Mouse (Mus musculus): ENCODE results near the gene Tnxb. TPM values are rescaled to one million over a fixed set of nuclear protein-coding genes. Genes with fewer than 3 reads are reported as not detected.
A peak's percentile ranks its signal among the peaks of the same experiment; 100 is the strongest.

The Tnxb gene
- total RNA-seq, 1 experiment: 0.18 TPM

DNA sequence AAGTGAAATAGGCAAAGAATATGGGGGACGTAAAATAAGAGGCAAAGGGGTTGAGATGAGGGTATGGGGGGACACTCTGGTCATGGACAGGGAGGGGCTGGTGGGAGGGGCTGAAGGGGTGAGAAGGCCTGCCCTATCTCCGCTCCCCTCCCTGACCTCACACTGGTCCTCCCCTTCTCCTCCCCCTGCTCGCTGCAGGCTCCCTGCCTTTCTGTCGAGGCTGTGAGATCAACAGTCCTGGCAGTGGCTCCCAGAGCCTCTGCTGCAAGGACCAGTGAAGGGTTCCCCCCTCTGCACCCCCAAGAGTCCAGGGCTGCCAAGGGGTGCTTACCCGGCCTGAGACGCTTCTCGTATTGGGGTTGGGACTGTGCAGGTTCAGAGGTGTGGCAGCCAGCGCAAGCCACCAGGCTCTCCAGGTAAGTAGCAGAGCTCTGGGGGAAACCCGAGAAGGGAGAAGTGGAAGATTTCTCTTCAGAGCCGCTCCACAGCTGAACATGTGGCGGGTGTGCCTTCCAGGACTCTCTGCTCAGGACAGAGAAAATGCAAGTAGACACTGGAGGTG lies 10.0 kb upstream of the Tnxb start:
- Histone ChIP-seq H3K27ac (ENCODE audit: insufficient read depth, low read depth, low read length, poor library complexity, severe bottlenecking) (no peak overlapping the region), H3K4me3 (ENCODE audit: insufficient read depth in 1 of 2, low read depth in 1 of 2, low read length in 2 of 2, poor library complexity in 1 of 2, severe bottlenecking in 1 of 2) (no peak overlapping the region), H3K4me1 (ENCODE audit: control insufficient read depth in 2 of 2, insufficient read depth in 2 of 2, low read length in 2 of 2, poor library complexity in 1 of 2) (peaks cover 0 to 13% of the 10 kb centered on the region in 2 experiments; a peak in 1 of 4 replicates), H3K9me3 (ENCODE audit: control insufficient read depth, insufficient read depth, low read depth, low read length) (no peaks in the 10 kb centered on the region), H3K9ac (ENCODE audit: insufficient read depth, low read depth, low read length, poor library complexity, severe bottlenecking) (no peak overlapping the region), H3K36me3 (ENCODE audit: control insufficient read depth, insufficient read depth, low read length, poor library complexity, severe bottlenecking) (no peaks in the 10 kb centered on the region)
- DNase-seq (ENCODE audit: low read depth, low spot score): no peak
- TF ChIP-seq ZNF384 (IDR thresholded peaks at IDR 0.05; ENCODE audit: low read depth, low read length) (no peak), HCFC1 (IDR thresholded peaks at IDR 0.05; ENCODE audit: borderline replicate concordance, insufficient read depth, low read length) (no peak), MAFK (IDR thresholded peaks at IDR 0.05; ENCODE audit: insufficient read depth, low read depth, low read length) (no peak), CHD2 (IDR thresholded peaks at IDR 0.05; ENCODE audit: low read depth, low read length) (no peak), ZC3H11A (IDR thresholded peaks at IDR 0.05; ENCODE audit: borderline replicate concordance, low read depth, low read length) (no peak)
- in situ Hi-C loops (cut with MboI; ENCODE audit: low sequenced_read_pairs in 2 of 2, unreplicated experiment in 2 of 2): no loop called here

DNA sequence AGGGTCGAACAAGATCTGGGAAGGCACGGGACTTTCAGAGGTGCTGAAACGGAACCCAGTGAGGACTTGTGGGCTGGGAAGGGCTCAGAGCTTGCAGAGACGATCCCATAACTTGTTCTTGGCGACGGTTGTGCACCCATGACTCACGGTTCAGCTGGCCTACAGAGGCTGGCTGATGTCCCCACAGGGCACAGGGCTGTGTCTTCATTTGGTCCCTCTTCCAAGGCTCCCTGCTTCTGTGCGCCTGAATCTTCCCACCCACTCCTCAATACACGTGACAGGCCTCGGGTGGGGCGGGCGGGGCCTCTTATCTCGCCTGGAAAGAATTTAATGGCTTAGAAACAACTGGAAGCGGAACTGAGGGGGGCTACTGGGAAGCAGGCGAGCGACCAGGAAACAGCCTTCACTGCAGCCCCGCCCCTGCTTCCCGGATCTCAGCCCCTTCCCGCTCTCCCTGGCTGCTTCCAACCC lies 9.2 kb upstream of the Tnxb start:
- peaks cover 0 to 13% of the 10 kb centered on the region in 2 experiments; a peak in 1 of 4 replicates for H3K4me1 ChIP-seq (ENCODE audit: control insufficient read depth in 2 of 2, insufficient read depth in 2 of 2, low read length in 2 of 2, poor library complexity in 1 of 2)
- in situ Hi-C loops (cut with MboI; ENCODE audit: low sequenced_read_pairs in 2 of 2, unreplicated experiment in 2 of 2): no loop called here
- no peak overlapping the region for H3K9ac ChIP-seq (ENCODE audit: insufficient read depth, low read depth, low read length, poor library complexity, severe bottlenecking)
- H3K27ac ChIP-seq (ENCODE audit: insufficient read depth, low read depth, low read length, poor library complexity, severe bottlenecking): no peak overlapping the region
- H3K9me3 ChIP-seq (ENCODE audit: control insufficient read depth, insufficient read depth, low read depth, low read length): no peaks in the 10 kb centered on the region
- no peaks in the 10 kb centered on the region for H3K36me3 ChIP-seq (ENCODE audit: control insufficient read depth, insufficient read depth, low read length, poor library complexity, severe bottlenecking)
- peak overlapping the region in 1 of 2 experiments; percentile 20; a peak in 1 of 4 replicates for H3K4me3 ChIP-seq (ENCODE audit: insufficient read depth in 1 of 2, low read depth in 1 of 2, low read length in 2 of 2, poor library complexity in 1 of 2, severe bottlenecking in 1 of 2)
- TF ChIP-seq CHD2 (IDR thresholded peaks at IDR 0.05; ENCODE audit: low read depth, low read length) (no peak), HCFC1 (IDR thresholded peaks at IDR 0.05; ENCODE audit: borderline replicate concordance, insufficient read depth, low read length) (no peak), MAFK (IDR thresholded peaks at IDR 0.05; ENCODE audit: insufficient read depth, low read depth, low read length) (no peak), ZNF384 (IDR thresholded peaks at IDR 0.05; ENCODE audit: low read depth, low read length) (no peak), ZC3H11A (IDR thresholded peaks at IDR 0.05; ENCODE audit: borderline replicate concordance, low read depth, low read length) (no peak)
- no peak for DNase-seq (ENCODE audit: low read depth, low spot score)

DNA sequence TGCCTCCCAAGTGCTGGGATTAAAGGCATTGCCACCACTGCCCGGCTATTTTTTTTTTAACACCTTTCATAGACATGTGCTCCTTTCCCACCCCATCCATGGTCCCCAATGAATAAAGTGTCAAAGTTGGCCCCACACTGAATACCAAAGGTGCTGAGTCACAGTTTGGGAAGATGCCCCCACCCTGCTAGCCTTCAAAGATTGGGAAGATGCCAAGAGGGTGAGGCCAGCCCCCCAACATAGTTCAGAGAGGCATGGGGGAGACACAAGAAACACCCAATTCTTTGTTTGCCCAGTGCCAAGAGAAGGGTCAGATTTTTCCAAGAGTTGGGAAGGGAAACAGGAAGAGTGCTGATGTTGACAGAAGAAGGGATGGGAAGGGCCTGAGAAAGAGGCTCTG lies 7.9 kb upstream of the Tnxb start:
- H3K9me3 ChIP-seq (ENCODE audit: control insufficient read depth, insufficient read depth, low read depth, low read length): no peaks in the 10 kb centered on the region
- no peak overlapping the region for H3K9ac ChIP-seq (ENCODE audit: insufficient read depth, low read depth, low read length, poor library complexity, severe bottlenecking)
- no peak overlapping the region for H3K27ac ChIP-seq (ENCODE audit: insufficient read depth, low read depth, low read length, poor library complexity, severe bottlenecking)
- no peak for DNase-seq (ENCODE audit: low read depth, low spot score)
- in situ Hi-C loops (cut with MboI; ENCODE audit: low sequenced_read_pairs in 2 of 2, unreplicated experiment in 2 of 2): no loop called here
- H3K36me3 ChIP-seq (ENCODE audit: control insufficient read depth, insufficient read depth, low read length, poor library complexity, severe bottlenecking): no peaks in the 10 kb centered on the region
- no peak overlapping the region for H3K4me3 ChIP-seq (ENCODE audit: insufficient read depth in 1 of 2, low read depth in 1 of 2, low read length in 2 of 2, poor library complexity in 1 of 2, severe bottlenecking in 1 of 2)
- peaks cover 0 to 9% of the 10 kb centered on the region in 2 experiments; a peak in 1 of 4 replicates for H3K4me1 ChIP-seq (ENCODE audit: control insufficient read depth in 2 of 2, insufficient read depth in 2 of 2, low read length in 2 of 2, poor library complexity in 1 of 2)
- TF ChIP-seq HCFC1 (IDR thresholded peaks at IDR 0.05; ENCODE audit: borderline replicate concordance, insufficient read depth, low read length) (no peak), ZC3H11A (IDR thresholded peaks at IDR 0.05; ENCODE audit: borderline replicate concordance, low read depth, low read length) (no peak)

DNA sequence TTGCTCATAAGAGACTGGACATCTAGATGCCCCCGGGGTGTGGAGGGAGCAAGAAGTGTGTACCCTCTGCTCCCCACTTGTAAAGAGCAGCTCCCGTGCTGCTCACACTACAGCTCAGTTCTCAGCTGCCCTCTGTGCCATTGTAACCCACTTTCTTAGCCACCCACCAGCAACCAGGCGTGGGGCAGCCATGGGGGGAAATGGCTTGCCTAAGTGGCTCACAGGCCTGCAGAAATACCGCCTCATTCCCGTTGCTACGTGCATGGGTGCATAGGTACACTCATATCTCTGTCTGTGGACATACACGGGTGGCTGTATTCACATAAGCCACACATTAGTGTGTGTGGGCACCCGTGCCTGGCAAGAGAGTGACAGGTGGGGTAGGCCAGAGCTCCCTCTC lies 7.4 kb upstream of the Tnxb start:
- no peaks in the 10 kb centered on the region for H3K36me3 ChIP-seq (ENCODE audit: control insufficient read depth, insufficient read depth, low read length, poor library complexity, severe bottlenecking)
- TF ChIP-seq HCFC1 (IDR thresholded peaks at IDR 0.05; ENCODE audit: borderline replicate concordance, insufficient read depth, low read length) (no peak), MAFK (IDR thresholded peaks at IDR 0.05; ENCODE audit: insufficient read depth, low read depth, low read length) (no peak), ZNF384 (IDR thresholded peaks at IDR 0.05; ENCODE audit: low read depth, low read length) (no peak), CHD2 (IDR thresholded peaks at IDR 0.05; ENCODE audit: low read depth, low read length) (no peak), ZC3H11A (IDR thresholded peaks at IDR 0.05; ENCODE audit: borderline replicate concordance, low read depth, low read length) (no peak)
- no peaks in the 10 kb centered on the region for H3K9me3 ChIP-seq (ENCODE audit: control insufficient read depth, insufficient read depth, low read depth, low read length)
- H3K27ac ChIP-seq (ENCODE audit: insufficient read depth, low read depth, low read length, poor library complexity, severe bottlenecking): no peak overlapping the region
- DNase-seq (ENCODE audit: low read depth, low spot score): no peak
- H3K4me3 ChIP-seq (ENCODE audit: insufficient read depth in 1 of 2, low read depth in 1 of 2, low read length in 2 of 2, poor library complexity in 1 of 2, severe bottlenecking in 1 of 2): no peak overlapping the region
- in situ Hi-C loops (cut with MboI; ENCODE audit: low sequenced_read_pairs in 2 of 2, unreplicated experiment in 2 of 2): no loop called here
- no peak overlapping the region for H3K9ac ChIP-seq (ENCODE audit: insufficient read depth, low read depth, low read length, poor library complexity, severe bottlenecking)
- H3K4me1 ChIP-seq (ENCODE audit: control insufficient read depth in 2 of 2, insufficient read depth in 2 of 2, low read length in 2 of 2, poor library complexity in 1 of 2): peaks cover 0 to 9% of the 10 kb centered on the region in 2 experiments; a peak in 1 of 4 replicates
